Mouse (Mus musculus): Measurements from ENCODE around the gene Zan.

GRCm38 (mm10) chr5:137525511-137525910, 48.6 kb upstream of the Zan start:
- TF ChIP-seq CTCF (IDR thresholded peaks at IDR 0.05; ENCODE audit: insufficient read depth, low read depth, low read length) (no peak), POLR2A (IDR thresholded peaks at IDR 0.05; ENCODE audit: insufficient read depth, low read depth, low read length) (no peak)
